ENCODE assay signal across 16 mouse cellular contexts in genomic region chr17:48451353-48451675, GRCm38 (mm10). TPM values are rescaled to one million over a fixed set of nuclear protein-coding genes. Genes with fewer than 3 reads are reported as not detected.
A peak's percentile ranks its signal among the peaks of the same experiment; 100 is the strongest.
DNase-seq lines count a peak whose midpoint lies in the region; ATAC-seq and TF ChIP-seq lines count a peak whose summit lies in the region.
"Had no signal": no experiment of that assay in that cellular context is flagged by ENCODE, and none has a peak within 500 bp of the region (broad histone marks: within the 10 kb centered on the region; RNA-seq: fewer than 3 reads in every experiment).

Tspo2 (minus strand) TSS chr17:48451522.

- intact Hi-C loops in gastrocnemius, adult 2 months (cut with DNase I), result no loop called here

- no peaks in the 10 kb centered on the region for H3K4me1 ChIP-seq in lung, embryonic 14.5 days (ENCODE audit: insufficient read depth)
- H3K4me1 ChIP-seq in intestine, postnatal 0 days (replicated peaks; ENCODE audit: control insufficient read depth, insufficient read depth, low read length), result no peaks in the 10 kb centered on the region
- no peaks in the 10 kb centered on the region for H3K4me1 ChIP-seq in spleen, adult 2 months (ENCODE audit: control insufficient read depth, insufficient read depth, insufficient read length)

- no peak for TF ChIP-seq CTCF in lung, embryonic 14.5 days (IDR thresholded peaks at IDR 0.05; ENCODE audit: low read depth)
- no peak for TF ChIP-seq CTCF in intestine, postnatal 0 days (IDR thresholded peaks at IDR 0.05; ENCODE audit: low read depth)
- TF ChIP-seq CTCF in spleen, adult 2 months (IDR thresholded peaks at IDR 0.05; ENCODE audit: extremely low read depth, insufficient read depth, insufficient read length, insufficient replicate concordance), result no peak
- TF ChIP-seq CTCF in gastrocnemius, adult 2 months (IDR thresholded peaks at IDR 0.05), result no peak

- H3K4me3 ChIP-seq in lung, embryonic 14.5 days (ENCODE audit: low read depth, low read length), result no peak within 1 kb of the TSS; the same call in 1 of the 2 replicates
- H3K4me3 ChIP-seq in intestine, postnatal 0 days (ENCODE audit: low read depth, low read length), result no peak within 1 kb of the TSS
- peak within 1 kb of the TSS; percentile 20; the same call in 1 of the 2 replicates for H3K4me3 ChIP-seq in spleen, adult 2 months (ENCODE audit: extremely low read depth, insufficient read depth, insufficient read length)
- no peak within 1 kb of the TSS for H3K4me3 ChIP-seq in gastrocnemius, adult 2 months
- H3K4me3 ChIP-seq: left cerebral cortex, adult 2 months; neural tube, embryonic 13.5 days had no signal

- no peak for TF ChIP-seq POLR2A in spleen, adult 2 months (IDR thresholded peaks at IDR 0.05; ENCODE audit: low read depth, low read length)

- no peak within 1 kb of the TSS; the same call in 1 of the 2 replicates for H3K4me2 ChIP-seq in lung, embryonic 14.5 days
- no peak within 1 kb of the TSS for H3K4me2 ChIP-seq in intestine, postnatal 0 days (replicated peaks; ENCODE audit: low read depth)
- H3K4me2 ChIP-seq: neural tube, embryonic 13.5 days had no signal

- DNase-seq in lung, embryonic 14.5 days, result no peak
- DNase-seq in lung, postnatal 10 days, result no peak
- DNase-seq in c-Kit-positive CD71-positive TER-119-negative erythroid progenitor cells, embryonic 14.5 days (ENCODE audit: low read depth), result peak; percentile 82
- DNase-seq in spleen, adult 2 months (ENCODE audit: low read depth in 1 of 2, low spot score in 2 of 2), result no peak
- no peak for DNase-seq in gastrocnemius, adult 2 months
- DNase-seq in gastrocnemius, postnatal 4 days (ENCODE audit: low spot score in 2 of 2), result no peak
- no peak for DNase-seq in kidney, postnatal 4 days
- DNase-seq: adrenal gland, postnatal 36 days; cerebellum, postnatal 25 days; kidney, adult 11 months; lung, postnatal 4 days had no signal

- no peaks in the 10 kb centered on the region for H3K36me3 ChIP-seq in lung, embryonic 14.5 days (ENCODE audit: insufficient read depth)
- no peaks in the 10 kb centered on the region for H3K36me3 ChIP-seq in intestine, postnatal 0 days (ENCODE audit: control insufficient read depth, insufficient read depth)
- H3K36me3 ChIP-seq in spleen, adult 2 months (ENCODE audit: control insufficient read depth, insufficient read depth, low read length), result no peaks in the 10 kb centered on the region
- H3K36me3 ChIP-seq: neural tube, embryonic 13.5 days had no signal

- H3K9me3 ChIP-seq in lung, embryonic 14.5 days (ENCODE audit: low read depth, low read length), result no peaks in the 10 kb centered on the region
- no peaks in the 10 kb centered on the region for H3K9me3 ChIP-seq in intestine, postnatal 0 days (ENCODE audit: control insufficient read depth)
- H3K9me3 ChIP-seq: neural tube, embryonic 13.5 days had no signal

- H3K27me3 ChIP-seq in lung, embryonic 14.5 days (ENCODE audit: insufficient read depth, low read length), result no peaks in the 10 kb centered on the region
- H3K27me3 ChIP-seq in intestine, postnatal 0 days (replicated peaks; ENCODE audit: control insufficient read depth, insufficient read depth, low read length), result no peaks in the 10 kb centered on the region
- H3K27me3 ChIP-seq in spleen, adult 2 months (ENCODE audit: control insufficient read depth, insufficient read depth, low read length), result no peaks in the 10 kb centered on the region
- H3K27me3 ChIP-seq: neural tube, embryonic 13.5 days had no signal

- H3K9ac ChIP-seq in lung, embryonic 14.5 days, result no peak within 1 kb of the TSS; the same call in 1 of the 2 replicates
- no peak within 1 kb of the TSS for H3K9ac ChIP-seq in intestine, postnatal 0 days (ENCODE audit: low read depth, low read length)
- H3K9ac ChIP-seq: neural tube, embryonic 13.5 days had no signal

- peak; percentile 51 for ATAC-seq in lung, embryonic 14.5 days (ENCODE audit: insufficient read depth)
- ATAC-seq in intestine, postnatal 0 days, result no peak

- H3K27ac ChIP-seq in lung, embryonic 14.5 days (ENCODE audit: low read depth), result peak within 1 kb of the TSS; percentile 24; the same call in 1 of the 2 replicates
- peak within 1 kb of the TSS; percentile 15; the same call in 1 of the 2 replicates for H3K27ac ChIP-seq in intestine, postnatal 0 days (ENCODE audit: low read depth, low read length)
- peak within 1 kb of the TSS; percentile 37 for H3K27ac ChIP-seq in spleen, adult 2 months (ENCODE audit: insufficient read depth, low read length)
- no peak within 1 kb of the TSS for H3K27ac ChIP-seq in gastrocnemius, adult 2 months
- H3K27ac ChIP-seq: left cerebral cortex, adult 2 months; neural tube, embryonic 13.5 days had no signal

- WGBS in lung, embryonic 14.5 days, result 55% methylated on average over 7 of the region's 7 CpGs
- 54% methylated on average over 7 of the region's 7 CpGs for WGBS in intestine, postnatal 0 days
- WGBS in spleen, adult 2 months, result 68% methylated on average over 7 of the region's 7 CpGs

RNA-seq across cellular contexts. Expression of gene Tspo2, which starts in this region (rescaled TPM):
- polyA plus RNA-seq in lung, embryonic 14.5 days (2014; fragmentation: Nextera tagmentation; extraction: Ambion mirVana), result 1.5 and 1.9 TPM in 2 replicates
- 0.48 and 1.3 TPM in 2 replicates for polyA plus RNA-seq in intestine, postnatal 0 days (2015; fragmentation: Nextera tagmentation; extraction: Ambion mirVana)
- polyA plus RNA-seq in spleen, adult 2 months (2012; rRNA removed), result 107 and 121 TPM in 2 replicates
- not detected for total RNA-seq in gastrocnemius, adult 2 months (2021)
- total RNA-seq in gastrocnemius, postnatal 4 days (2021), result under 1 TPM in 1 of 2 experiments, not detected in 1; 0.20 TPM
- total RNA-seq: adrenal gland, postnatal 36 days; heart, adult 8-10 months; left cerebral cortex, adult 2 months had no signal
- polyA plus RNA-seq: urinary bladder, adult 2 months had no signal

Comparison
In these comparisons a context has a peak if more than half of its experiments do, and no peak if none do; other contexts are left out.
1. RNA of gene Tspo2 (polyA plus RNA-seq): 107 to 121 TPM in spleen, adult 2 months; 1.5 to 1.9 TPM in lung, embryonic 14.5 days and 0.48 to 1.3 TPM in intestine, postnatal 0 days; every median in the first group is over 10 times any median in the second.